Mouse (Mus musculus): ENCODE results near the gene Igsf9.

Igsf9 gene

DNA sequence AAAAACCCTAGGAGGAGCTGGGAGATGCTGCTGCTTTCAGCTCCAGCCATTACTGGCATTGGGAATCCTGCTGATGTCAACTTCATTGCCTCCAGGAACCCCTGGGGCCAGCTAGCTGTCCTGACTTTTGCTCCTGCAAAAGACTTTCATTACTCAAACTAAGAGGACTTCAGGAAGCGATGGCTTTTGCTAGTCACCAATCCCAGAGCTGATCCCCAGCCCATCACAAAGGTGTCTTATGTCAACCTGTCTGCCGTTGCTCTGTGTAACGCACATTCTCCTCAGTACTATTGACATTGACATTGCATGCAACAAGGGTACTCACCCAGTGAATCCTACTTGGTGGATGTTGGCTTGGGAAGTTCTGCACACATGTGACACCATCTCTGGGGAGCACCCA, 7.4 kb upstream of the Igsf9 start:
- H3K4me1 ChIP-seq (replicated peaks; ENCODE audit: low read depth, low read length): 0 out of 2 replicates have a peak, but pooled peaks cover 3% of the 10 kb centered on the region
- H3K36me3 ChIP-seq (ENCODE audit: insufficient read depth, low read length): no peaks in the 10 kb centered on the region
- no peak overlapping the region for H3K4me3 ChIP-seq (replicated peaks; ENCODE audit: low read length)
- no peaks in the 10 kb centered on the region for H3K9me3 ChIP-seq (ENCODE audit: low read length)
- H3K27me3 ChIP-seq (ENCODE audit: insufficient read depth, low read length): peaks cover 45% of the 10 kb centered on the region
- TF ChIP-seq NANOG (IDR thresholded peaks at IDR 0.05; ENCODE audit: borderline replicate concordance, low read length) (no peak), POU5F1 (IDR thresholded peaks at IDR 0.05; ENCODE audit: borderline replicate concordance, low read length) (no peak), CTCF (conservative IDR thresholded peaks at IDR 0.05; ENCODE audit: low read length) (no peak)

DNA sequence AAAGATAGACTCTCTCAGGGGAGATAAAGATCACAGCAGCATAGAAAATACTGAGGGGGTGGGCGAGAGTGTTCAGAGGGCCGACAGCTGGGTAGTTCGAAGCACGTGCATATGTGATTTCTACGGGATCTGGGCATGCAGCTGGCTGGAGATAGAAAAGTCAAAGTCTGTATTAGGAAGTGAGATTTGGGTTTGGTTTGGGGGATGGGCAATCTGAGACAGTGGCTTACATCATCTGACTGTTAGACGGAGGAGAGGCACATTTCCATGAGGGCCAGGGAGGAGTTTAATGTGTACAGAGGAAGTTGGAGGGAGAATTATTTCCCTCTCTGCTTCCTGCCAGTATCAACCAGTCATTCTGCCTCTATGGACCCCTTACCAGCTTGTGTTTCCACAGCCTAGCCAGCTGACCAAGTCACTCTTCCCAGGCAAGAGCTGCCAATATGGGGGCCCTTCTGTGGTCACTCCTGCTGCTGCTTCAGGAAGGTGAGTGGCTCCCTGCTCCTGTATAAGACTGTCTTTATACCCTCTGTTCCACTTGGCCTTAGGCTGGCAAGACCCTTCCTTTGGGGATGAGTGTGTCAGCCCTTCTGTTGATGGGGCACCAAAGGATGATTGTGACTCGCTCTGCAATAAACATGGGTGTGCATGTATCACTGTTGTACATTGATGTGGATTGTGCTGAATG, 6.4 kb upstream of the Igsf9 start, which contains the start of gene Slamf9:
Gene Slamf9, plus strand, starts transcription at position 305 of the 688 bp plus-strand sequence.
- no peak within 1 kb of the TSS for H3K4me3 ChIP-seq (replicated peaks; ENCODE audit: low read length)
- TF ChIP-seq NANOG (IDR thresholded peaks at IDR 0.05; ENCODE audit: borderline replicate concordance, low read length) (no peak), POU5F1 (IDR thresholded peaks at IDR 0.05; ENCODE audit: borderline replicate concordance, low read length) (no peak), CTCF (conservative IDR thresholded peaks at IDR 0.05; ENCODE audit: low read length) (no peak)
- no peaks in the 10 kb centered on the region for H3K36me3 ChIP-seq (ENCODE audit: insufficient read depth, low read length)
- no peaks in the 10 kb centered on the region for H3K9me3 ChIP-seq (ENCODE audit: low read length)
- peaks cover 54% of the 10 kb centered on the region for H3K27me3 ChIP-seq (ENCODE audit: insufficient read depth, low read length)
- no peaks in the 10 kb centered on the region for H3K4me1 ChIP-seq (replicated peaks; ENCODE audit: low read depth, low read length)

- H3K36me3 ChIP-seq (ENCODE audit: insufficient read depth, low read length): no peaks in the 10 kb centered on the region
- H3K27me3 ChIP-seq (ENCODE audit: insufficient read depth, low read length): peaks cover 52% of the 10 kb centered on the region
- H3K4me1 ChIP-seq (replicated peaks; ENCODE audit: low read depth, low read length): peaks cover 19% of the 10 kb centered on the region
- H3K4me3 ChIP-seq (replicated peaks; ENCODE audit: low read length): no peak overlapping the region
- TF ChIP-seq NANOG (IDR thresholded peaks at IDR 0.05; ENCODE audit: borderline replicate concordance, low read length) (no peak), POU5F1 (IDR thresholded peaks at IDR 0.05; ENCODE audit: borderline replicate concordance, low read length) (no peak), CTCF (conservative IDR thresholded peaks at IDR 0.05; ENCODE audit: low read length) (no peak)
- H3K9me3 ChIP-seq (ENCODE audit: low read length): no peaks in the 10 kb centered on the region
Observed at GRCm38 (mm10) chr1:172478020-172478419, 3.6 kb upstream of the Igsf9 start.

- Histone ChIP-seq H3K4me3 (replicated peaks; ENCODE audit: low read length) (peak overlapping the region; percentile 83; the same call in 1 of the 2 replicates), H3K27me3 (ENCODE audit: insufficient read depth, low read length) (peaks cover 50% of the 10 kb centered on the region), H3K9me3 (ENCODE audit: low read length) (no peaks in the 10 kb centered on the region), H3K4me1 (replicated peaks; ENCODE audit: low read depth, low read length) (peaks cover 41% of the 10 kb centered on the region), H3K36me3 (ENCODE audit: insufficient read depth, low read length) (peaks cover 9% of the 10 kb centered on the region)
- TF ChIP-seq CTCF (conservative IDR thresholded peaks at IDR 0.05; ENCODE audit: low read length) (no peak), POU5F1 (IDR thresholded peaks at IDR 0.05; ENCODE audit: borderline replicate concordance, low read length) (no peak)
Observed at GRCm38 (mm10) chr1:172480376-172480775, 1.2 kb upstream of the Igsf9 start.

- no peak for TF ChIP-seq NANOG (IDR thresholded peaks at IDR 0.05; ENCODE audit: borderline replicate concordance, low read length)
- TF ChIP-seq POU5F1 (IDR thresholded peaks at IDR 0.05; ENCODE audit: borderline replicate concordance, low read length): no peak
- no peak for TF ChIP-seq CTCF (conservative IDR thresholded peaks at IDR 0.05; ENCODE audit: low read length)
- no peaks in the 10 kb centered on the region for H3K9me3 ChIP-seq (ENCODE audit: low read length)
- peaks cover 42% of the 10 kb centered on the region for H3K27me3 ChIP-seq (ENCODE audit: insufficient read depth, low read length)
- peaks cover 13% of the 10 kb centered on the region for H3K36me3 ChIP-seq (ENCODE audit: insufficient read depth, low read length)
- peaks cover 46% of the 10 kb centered on the region for H3K4me1 ChIP-seq (replicated peaks; ENCODE audit: low read depth, low read length)
- peak overlapping the region; percentile 83 for H3K4me3 ChIP-seq (replicated peaks; ENCODE audit: low read length)
Observed at GRCm38 (mm10) chr1:172481111-172481510, 477 bp upstream of the Igsf9 start.

DNA sequence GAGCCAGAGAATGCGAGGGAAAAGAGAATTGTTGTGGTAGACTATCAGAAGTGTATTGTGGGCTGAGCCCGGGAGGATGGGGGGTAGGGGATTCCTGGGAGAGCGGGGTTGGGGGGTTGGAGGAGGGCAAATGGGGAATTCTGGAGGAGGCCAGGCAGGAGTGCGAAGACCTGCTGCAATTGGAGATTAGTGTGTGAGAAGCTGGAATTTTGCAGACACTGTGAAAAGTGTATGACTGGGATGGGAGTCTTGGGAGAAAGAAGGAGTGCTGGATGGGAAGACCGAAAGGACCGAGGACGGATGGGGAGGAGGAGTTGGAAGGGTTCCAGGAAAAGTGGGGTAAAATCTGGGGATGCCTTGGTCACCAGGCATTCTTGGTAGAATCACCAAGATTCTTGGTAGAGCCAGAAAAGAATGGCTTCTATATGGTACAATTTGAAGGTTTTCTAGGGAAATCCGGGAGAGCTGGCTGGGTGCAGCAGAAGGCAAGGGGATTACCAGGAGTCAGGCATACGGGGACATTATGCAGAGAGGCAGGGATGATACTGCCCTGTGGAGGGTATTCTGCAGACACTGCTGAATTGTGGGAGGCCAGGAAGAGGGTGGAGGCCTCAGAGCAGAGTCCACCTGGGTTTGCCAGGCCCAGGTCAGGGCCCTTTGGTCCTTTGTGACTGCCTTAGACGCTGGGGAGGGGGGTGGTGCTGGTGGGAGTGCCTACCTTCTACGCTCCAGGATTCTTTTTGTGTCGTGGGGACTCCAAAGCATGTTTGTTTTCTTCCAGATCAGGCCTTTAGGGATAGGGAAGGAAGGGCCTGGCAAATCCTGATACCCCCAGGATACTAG, 1.2 kb downstream of the Igsf9 start:
- Histone ChIP-seq H3K4me3 (replicated peaks; ENCODE audit: low read length) (peak overlapping the region; percentile 83), H3K9me3 (ENCODE audit: low read length) (no peaks in the 10 kb centered on the region), H3K4me1 (replicated peaks; ENCODE audit: low read depth, low read length) (peaks cover 49% of the 10 kb centered on the region), H3K36me3 (ENCODE audit: insufficient read depth, low read length) (peaks cover 29% of the 10 kb centered on the region), H3K27me3 (ENCODE audit: insufficient read depth, low read length) (peaks cover 30% of the 10 kb centered on the region)
- TF ChIP-seq POU5F1 (IDR thresholded peaks at IDR 0.05; ENCODE audit: borderline replicate concordance, low read length) (no peak), NANOG (IDR thresholded peaks at IDR 0.05; ENCODE audit: borderline replicate concordance, low read length) (no peak), CTCF (conservative IDR thresholded peaks at IDR 0.05; ENCODE audit: low read length) (no peak)

DNA sequence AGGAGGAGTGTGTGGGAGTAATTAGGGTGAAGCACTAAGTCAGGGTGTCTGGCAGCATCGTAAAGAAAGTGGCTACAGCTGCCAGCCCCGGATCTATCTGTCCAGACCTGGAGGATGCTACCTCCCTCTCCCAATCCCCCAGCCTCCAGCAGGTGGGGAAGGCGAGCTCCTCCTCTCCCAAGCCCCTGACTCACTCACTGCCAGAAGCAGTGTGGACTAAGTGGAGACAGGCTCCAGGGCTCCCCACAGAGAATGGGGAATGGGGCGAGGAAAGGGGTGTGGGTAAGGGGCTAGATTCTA, 1.7 kb downstream of the Igsf9 start:
- H3K4me3 ChIP-seq (replicated peaks; ENCODE audit: low read length): peak overlapping the region; percentile 83
- TF ChIP-seq POU5F1 (IDR thresholded peaks at IDR 0.05; ENCODE audit: borderline replicate concordance, low read length) (no peak), NANOG (IDR thresholded peaks at IDR 0.05; ENCODE audit: borderline replicate concordance, low read length) (no peak), CTCF (conservative IDR thresholded peaks at IDR 0.05; ENCODE audit: low read length) (no peak)
- peaks cover 49% of the 10 kb centered on the region for H3K4me1 ChIP-seq (replicated peaks; ENCODE audit: low read depth, low read length)
- H3K27me3 ChIP-seq (ENCODE audit: insufficient read depth, low read length): peaks cover 25% of the 10 kb centered on the region
- no peaks in the 10 kb centered on the region for H3K9me3 ChIP-seq (ENCODE audit: low read length)
- peaks cover 34% of the 10 kb centered on the region for H3K36me3 ChIP-seq (ENCODE audit: insufficient read depth, low read length)

DNA sequence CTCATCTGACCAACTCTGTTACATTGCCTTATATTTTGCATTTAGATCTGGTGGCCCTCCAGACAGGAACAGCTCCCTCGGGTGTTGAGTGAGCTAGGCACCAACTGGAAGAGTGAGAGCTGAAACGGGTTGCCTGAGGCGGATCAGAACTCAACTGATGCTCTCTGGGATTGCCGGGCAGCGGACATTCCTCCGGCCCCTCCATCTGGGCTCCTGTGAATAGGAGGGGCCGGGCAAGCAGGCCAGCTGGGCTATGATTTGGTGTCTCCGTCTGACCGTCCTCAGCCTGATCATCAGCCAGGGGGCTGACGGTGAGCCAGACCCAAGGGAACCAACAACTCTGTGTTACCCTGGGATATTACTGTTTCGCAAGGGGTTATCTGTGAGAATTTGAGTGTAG, 2.6 kb downstream of the Igsf9 start:
- peaks cover 19% of the 10 kb centered on the region for H3K27me3 ChIP-seq (ENCODE audit: insufficient read depth, low read length)
- no peak overlapping the region for H3K4me3 ChIP-seq (replicated peaks; ENCODE audit: low read length)
- peaks cover 34% of the 10 kb centered on the region for H3K36me3 ChIP-seq (ENCODE audit: insufficient read depth, low read length)
- no peak for TF ChIP-seq NANOG (IDR thresholded peaks at IDR 0.05; ENCODE audit: borderline replicate concordance, low read length)
- no peak for TF ChIP-seq POU5F1 (IDR thresholded peaks at IDR 0.05; ENCODE audit: borderline replicate concordance, low read length)
- no peak for TF ChIP-seq CTCF (conservative IDR thresholded peaks at IDR 0.05; ENCODE audit: low read length)
- H3K9me3 ChIP-seq (ENCODE audit: low read length): no peaks in the 10 kb centered on the region
- H3K4me1 ChIP-seq (replicated peaks; ENCODE audit: low read depth, low read length): peaks cover 49% of the 10 kb centered on the region
